Mouse (Mus musculus) lung, postnatal 0 days (tissue): ENCODE measurements around the gene Btbd18. TPM values are rescaled to one million over a fixed set of nuclear protein-coding genes. Genes with fewer than 3 reads are reported as not detected.

ENCODE experiments used
- ATAC-seq: fragments of 200-750 bp; cut with Nextera tagmentation; 2 replicates; pipeline ENCODE4 v1.8.0; 2017; ENCODE audit warnings: moderate library complexity
- DNase-seq: peaks from one replicate; pipeline ENCODE4 v3.0.0-alpha.2; 2016; ENCODE audit warnings: low spot score
- H3K27ac ChIP-seq: fragments of 300-500 bp; sonication (generic); 2 replicates; pipeline ENCODE4 v1.5.1; 2014; ENCODE audit warnings: antibody characterized with exemption, mild to moderate bottlenecking, low read length, mixed read lengths
- H3K27me3 ChIP-seq: fragments of 300-500 bp; sonication (generic); replicated peaks from 2 replicates; pipeline ENCODE4 v1.6.1; 2014; ENCODE audit warnings: low read length, mixed read lengths; ENCODE audit not compliant: insufficient read depth
- H3K36me3 ChIP-seq: fragments of 300-500 bp; sonication (generic); 2 replicates; pipeline ENCODE4 v1.6.1; 2014; ENCODE audit warnings: low read length, mixed read lengths; ENCODE audit not compliant: insufficient read depth
- H3K4me1 ChIP-seq: fragments of 300-500 bp; sonication (generic); 2 replicates; pipeline ENCODE4 v1.6.1; 2014; ENCODE audit warnings: antibody characterized with exemption, low read depth, low read length, mixed read lengths; ENCODE audit not compliant: insufficient read depth
- H3K4me2 ChIP-seq: fragments of 300-500 bp; sonication (generic); replicated peaks from 2 replicates; pipeline ENCODE4 v1.6.1; 2014; ENCODE audit warnings: low read depth, mild to moderate bottlenecking, low read length, moderate library complexity, mixed read lengths
- H3K4me3 ChIP-seq: fragments of 300-500 bp; sonication (generic); 2 replicates; pipeline ENCODE4 v1.5.1; 2014; ENCODE audit warnings: low read depth, low read length
- H3K9ac ChIP-seq: fragments of 300-500 bp; sonication (generic); replicated peaks from 2 replicates; pipeline ENCODE4 v1.6.1; 2014; ENCODE audit warnings: low read depth, mild to moderate bottlenecking
- H3K9me3 ChIP-seq: fragments of 300-500 bp; sonication (generic); 2 replicates; pipeline ENCODE4 v1.6.1; 2016; ENCODE audit warnings: low read length, mixed read lengths
- CTCF ChIP-seq: IDR thresholded peaks from 2 replicates; pipeline ENCODE4 v1.5.1; 2016; ENCODE audit warnings: antibody characterized with exemption, mild to moderate bottlenecking
- EP300 ChIP-seq: IDR thresholded peaks from 2 replicates; pipeline ENCODE4 v1.6.1; 2016; ENCODE audit warnings: antibody characterized with exemption, mild to moderate bottlenecking, control low read depth
- WGBS: fragments of 180-500 bp; shearing (Covaris S2); extraction: QIAGEN DNeasy Blood & Tissue Kit; methylation state at CpG from one replicate; pipeline ENCODE4 v1.1.7; 2014; 5-methylcytosine and 5-hydroxymethylcytosine counted together
- polyA plus RNA-seq: library from polyadenylated mRNA; unstranded; fragments of >200 nt; fragmentation: Nextera tagmentation; extraction: Ambion mirVana; gene quantifications from 2 replicates; pipeline ENCODE4 v1.2.1, GENCODE M21; 2015

Gene Btbd18
- polyA plus RNA-seq, 1 experiment from 2014 or later = 0.06 TPM

DNA sequence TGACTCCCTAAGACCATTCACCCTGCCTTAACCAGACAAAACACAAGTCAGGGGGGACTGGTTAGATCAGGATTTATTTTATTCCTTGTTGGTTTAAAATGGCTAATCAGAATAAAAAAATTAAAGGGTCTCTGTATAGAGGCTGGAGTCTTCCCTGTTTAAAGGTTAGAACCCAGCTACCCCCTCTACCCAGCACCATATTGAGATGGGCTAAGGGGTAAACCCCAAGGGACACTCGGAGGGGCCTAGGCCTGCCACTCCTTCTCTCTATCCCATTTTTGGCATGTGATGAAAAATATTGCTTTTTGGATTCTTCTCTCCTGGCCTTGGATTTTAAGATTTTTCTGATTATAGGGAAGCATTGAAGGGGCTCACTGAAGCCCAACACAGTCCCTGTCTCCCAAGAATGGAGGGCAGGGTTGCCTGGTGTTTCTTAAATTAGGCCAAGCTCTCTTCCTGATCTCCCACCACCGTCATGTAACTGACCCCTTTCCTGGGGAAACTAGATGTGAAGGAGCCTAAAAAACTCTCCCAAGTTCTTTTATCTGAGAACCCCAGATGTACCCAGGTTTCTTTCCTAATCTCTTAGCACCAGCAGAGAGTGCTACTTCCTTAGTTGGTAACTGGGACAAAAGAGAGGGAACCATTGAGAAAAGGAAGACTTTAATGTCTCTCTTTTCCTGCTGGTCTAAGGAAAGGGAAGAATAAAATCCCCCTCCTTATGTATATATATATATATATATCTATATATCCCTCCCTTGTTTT, 29.4 kb downstream of the Btbd18 start:
- 76% methylated on average over 2 of the region's 2 CpGs for WGBS
- Histone ChIP-seq H3K4me2 (no peak overlapping the region), H3K9me3 (no peaks in the 10 kb centered on the region), H3K36me3 (peaks cover 37% of the 10 kb centered on the region), H3K27me3 (no peaks in the 10 kb centered on the region), H3K27ac (no peak overlapping the region), H3K4me1 (no peaks in the 10 kb centered on the region), H3K4me3 (no peak overlapping the region), H3K9ac (no peak overlapping the region)
- ATAC-seq (no peak), DNase-seq (no peak)
- no peak for TF ChIP-seq CTCF
- no peak for TF ChIP-seq EP300

DNA sequence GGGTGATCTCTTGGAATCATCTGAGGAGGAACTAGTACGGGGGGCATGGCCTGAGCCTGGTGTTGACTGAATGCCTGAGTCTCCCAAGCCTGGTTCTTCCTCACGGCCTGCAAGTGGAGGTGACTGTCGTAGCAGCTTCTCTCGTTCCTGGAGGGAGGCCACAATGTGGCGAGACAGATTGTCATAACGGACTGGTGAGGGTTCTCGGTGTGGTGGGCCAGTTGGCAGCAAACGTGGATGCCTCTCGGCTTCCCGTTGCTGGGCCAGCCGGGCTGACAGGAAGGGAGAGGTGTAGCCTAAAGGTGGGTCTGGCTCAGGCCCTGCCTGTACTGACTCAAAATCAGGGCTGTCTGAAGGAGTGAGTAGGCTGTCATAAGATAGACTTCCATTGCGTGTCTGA, 31.2 kb downstream of the Btbd18 start:
- Histone ChIP-seq H3K27me3 (no peaks in the 10 kb centered on the region), H3K4me1 (no peaks in the 10 kb centered on the region), H3K4me2 (no peak overlapping the region), H3K9me3 (no peaks in the 10 kb centered on the region), H3K9ac (no peak overlapping the region), H3K27ac (no peak overlapping the region), H3K4me3 (no peak overlapping the region), H3K36me3 (peaks cover 42% of the 10 kb centered on the region)
- TF ChIP-seq CTCF = no peak
- no peak for TF ChIP-seq EP300
- ATAC-seq = no peak
- 84% methylated on average over 12 of the region's 12 CpGs for WGBS
- DNase-seq = no peak

DNA sequence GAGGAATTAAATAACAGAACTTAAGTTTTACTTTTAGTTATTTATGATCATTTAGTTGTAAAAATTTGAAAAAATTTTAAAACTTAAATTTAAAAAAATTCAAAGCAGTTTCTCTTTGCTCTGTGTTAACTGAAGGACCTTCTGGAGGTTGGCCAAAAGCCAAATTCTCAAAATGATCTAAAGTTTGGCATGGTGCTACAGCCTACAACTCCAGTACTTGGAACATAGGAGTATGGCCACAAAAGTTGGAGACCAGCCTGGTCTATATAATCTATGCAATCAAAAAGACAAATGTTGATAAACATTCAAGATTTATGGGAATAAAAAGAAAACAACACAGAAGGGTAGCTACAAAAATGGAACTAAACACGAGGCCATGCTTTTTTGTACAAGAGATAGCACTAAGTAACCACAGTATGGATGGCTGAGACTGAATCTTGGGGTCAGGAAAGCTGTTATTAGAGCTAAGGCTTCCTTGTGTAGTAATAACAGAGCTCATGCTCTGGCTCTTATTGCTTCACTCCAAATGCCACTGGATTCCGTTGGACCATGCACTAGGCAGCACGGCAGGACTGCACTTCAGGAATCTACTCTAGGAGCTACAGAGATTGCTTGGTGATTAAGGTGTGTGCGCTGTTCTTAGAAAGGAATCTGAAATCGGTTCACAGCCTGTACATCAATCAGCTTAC, 36.3 kb downstream of the Btbd18 start:
- H3K27ac ChIP-seq = 0 out of 2 replicates have a peak overlapping the region, but pooled peaks have one; percentile 12
- no peak for TF ChIP-seq CTCF
- TF ChIP-seq EP300 = no peak
- 62% methylated on average over 5 of the region's 5 CpGs for WGBS

DNA sequence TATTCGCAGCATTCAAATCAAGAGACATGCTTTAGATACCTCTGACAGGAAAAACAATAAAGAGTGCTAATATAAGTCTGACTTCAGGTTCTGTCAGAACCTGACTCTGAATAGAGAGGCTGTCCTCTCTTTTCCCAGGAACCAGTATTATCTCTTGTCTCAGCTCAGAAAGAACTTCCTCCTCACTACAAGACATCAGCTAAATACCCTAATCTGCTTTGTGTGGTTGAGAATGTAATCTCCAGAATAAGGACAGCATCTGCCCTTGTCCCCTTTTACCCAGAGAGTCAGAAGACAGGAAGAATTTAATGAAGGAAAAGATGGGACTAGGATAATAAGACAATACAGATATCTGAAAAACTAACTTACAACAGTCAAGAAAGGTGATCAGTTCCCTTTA, 44.6 kb downstream of the Btbd18 start:
- TF ChIP-seq EP300 = no peak
- no peak for TF ChIP-seq CTCF
- no peaks in the 10 kb centered on the region for H3K27me3 ChIP-seq
- H3K9ac ChIP-seq = no peak overlapping the region
- no peaks in the 10 kb centered on the region for H3K4me1 ChIP-seq
- WGBS = 83% methylated on average over 1 of the region's 1 CpGs
- H3K9me3 ChIP-seq = no peaks in the 10 kb centered on the region
- ATAC-seq = no peak
- no peak overlapping the region for H3K27ac ChIP-seq
- no peak for DNase-seq
- H3K4me3 ChIP-seq = no peak overlapping the region
- no peak overlapping the region for H3K4me2 ChIP-seq
- H3K36me3 ChIP-seq = no peaks in the 10 kb centered on the region

More for the DNA sequence above, 36.3 kb downstream of the Btbd18 start:
- no peaks in the 10 kb centered on the region for H3K4me1 ChIP-seq
- no peaks in the 10 kb centered on the region for H3K9me3 ChIP-seq
- no peaks in the 10 kb centered on the region for H3K27me3 ChIP-seq
- peaks cover 24% of the 10 kb centered on the region for H3K36me3 ChIP-seq
- H3K9ac ChIP-seq = no peak overlapping the region
- ATAC-seq (peak; percentile 50; the same call in 1 of the 2 replicates), DNase-seq (peak; percentile 21)
- H3K4me3 ChIP-seq = no peak overlapping the region
- H3K4me2 ChIP-seq = no peak overlapping the region

DNA sequence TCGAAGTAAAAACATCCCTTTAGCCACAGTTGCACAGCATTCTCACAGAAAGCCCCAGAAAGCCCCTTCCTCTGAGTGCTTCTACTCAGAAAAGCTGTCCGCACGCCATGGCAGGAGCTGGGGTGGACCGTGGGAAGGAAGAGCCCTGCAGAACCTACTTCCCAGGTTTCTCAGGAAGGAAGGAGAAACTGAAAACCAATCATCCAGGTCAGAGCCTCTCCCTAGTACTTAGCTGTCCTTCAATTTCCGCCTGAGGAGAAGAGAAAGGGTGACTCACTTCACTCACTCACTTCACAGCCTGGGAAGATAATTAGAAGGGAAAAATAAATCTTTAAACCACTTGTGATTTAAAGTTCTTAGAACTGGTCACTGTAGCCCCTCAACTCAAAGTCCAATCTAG, 45.5 kb downstream of the Btbd18 start:
- Histone ChIP-seq H3K36me3 (no peaks in the 10 kb centered on the region), H3K9ac (no peak overlapping the region), H3K4me3 (no peak overlapping the region), H3K27ac (0 out of 2 replicates have a peak overlapping the region, but pooled peaks have one; percentile 38), H3K27me3 (no peaks in the 10 kb centered on the region), H3K4me1 (no peaks in the 10 kb centered on the region), H3K9me3 (no peaks in the 10 kb centered on the region), H3K4me2 (no peak overlapping the region)
- WGBS = 67% methylated on average over 5 of the region's 5 CpGs
- peak; percentile 32 for DNase-seq
- no peak for ATAC-seq
- no peak for TF ChIP-seq CTCF
- TF ChIP-seq EP300 = no peak

DNA sequence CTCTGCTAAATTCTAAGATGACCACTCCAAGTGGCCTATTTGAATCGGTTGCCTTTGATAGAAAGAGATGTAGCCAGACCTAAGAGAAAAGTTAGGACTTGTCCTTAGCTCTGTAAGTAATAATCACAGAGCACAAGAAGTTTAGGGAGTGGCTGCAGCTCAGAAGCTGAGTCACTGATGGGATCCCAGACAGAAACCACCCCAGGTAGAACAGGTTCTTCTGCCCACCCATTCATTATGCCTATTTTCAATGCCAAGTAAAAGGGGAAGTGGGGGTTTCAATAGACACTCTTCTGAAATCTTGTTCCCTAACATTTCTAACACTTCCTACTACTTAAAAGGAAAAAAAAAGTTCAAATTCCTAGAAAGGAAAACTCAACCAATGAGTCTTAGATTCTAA, 46.4 kb downstream of the Btbd18 start:
- H3K9ac ChIP-seq = no peak overlapping the region
- H3K9me3 ChIP-seq = no peaks in the 10 kb centered on the region
- H3K4me1 ChIP-seq = no peaks in the 10 kb centered on the region
- no peaks in the 10 kb centered on the region for H3K27me3 ChIP-seq
- TF ChIP-seq CTCF (no peak), EP300 (0 out of 2 replicates have a peak, but pooled peaks have one; percentile 13)
- WGBS = 60% methylated on average over 1 of the region's 1 CpGs
- ATAC-seq (peak; percentile 44; the same call in 1 of the 2 replicates), DNase-seq (peak; percentile 24)
- H3K36me3 ChIP-seq = no peaks in the 10 kb centered on the region
- peak overlapping the region; percentile 38; the same call in 1 of the 2 replicates for H3K27ac ChIP-seq
- no peak overlapping the region for H3K4me3 ChIP-seq
- H3K4me2 ChIP-seq = no peak overlapping the region
